Mouse (Mus musculus) kidney, adult 2 months (tissue): ENCODE data around the gene Emg1. TPM values are rescaled to one million over a fixed set of nuclear protein-coding genes. Genes with fewer than 3 reads are reported as not detected.

Experiments
- DNase-seq: peaks from one replicate; pipeline ENCODE4 v3.0.0; 2021
- H3K27ac ChIP-seq: fragments of 200-500 bp; 2 replicates; pipeline ENCODE4 v1.5.1; 2012; ENCODE audit warnings: low read depth, low read length, control low read depth, inconsistent platforms; ENCODE audit not compliant: insufficient read depth
- H3K27me3 ChIP-seq: fragments of 200-500 bp; replicated peaks from 2 replicates; pipeline ENCODE4 v1.6.1; 2012; ENCODE audit warnings: mild to moderate bottlenecking, moderate library complexity, low read length, inconsistent platforms; ENCODE audit not compliant: control insufficient read depth, insufficient read depth
- H3K36me3 ChIP-seq: fragments of 200-500 bp; 2 replicates; pipeline ENCODE4 v1.6.1; 2012; ENCODE audit warnings: mild to moderate bottlenecking, moderate library complexity, low read length, inconsistent platforms; ENCODE audit not compliant: control insufficient read depth, insufficient read depth
- H3K4me1 ChIP-seq: fragments of 200-500 bp; 2 replicates; pipeline ENCODE4 v1.6.1; 2011; ENCODE audit warnings: low read length; ENCODE audit not compliant: control insufficient read depth, insufficient read depth
- H3K4me3 ChIP-seq: fragments of 200-500 bp; 2 replicates; pipeline ENCODE4 v1.5.1; 2011; ENCODE audit warnings: mild to moderate bottlenecking, low read depth, low read length, control low read depth; ENCODE audit not compliant: insufficient read depth
- CTCF ChIP-seq: fragments of 200-500 bp; conservative IDR thresholded peaks from 2 replicates; pipeline ENCODE4 v1.5.1; 2011; ENCODE audit warnings: low read depth, mild to moderate bottlenecking, control low read depth, low read length, moderate library complexity, mixed read lengths; ENCODE audit not compliant: insufficient read depth, insufficient read length
- POLR2A ChIP-seq: fragments of 200-500 bp; IDR thresholded peaks from one replicate; pipeline ENCODE4 v1.6.1; 2011; ENCODE audit warnings: low read depth, low read length, control low read depth
- WGBS: fragments of 180-500 bp; shearing (Covaris S2); methylation state at CpG from one replicate; pipeline ENCODE4 v1.1.7; 2018; 5-methylcytosine and 5-hydroxymethylcytosine counted together
- polyA plus RNA-seq: library from polyadenylated mRNA; depleted of rRNA; stranded (reverse); fragments of >200 nt; gene quantifications from 2 replicates; pipeline ENCODE4 v1.2.3, GENCODE M21; 2012

Gene Emg1
- polyA plus RNA-seq, 1 experiment, result 67.4 TPM

DNA sequence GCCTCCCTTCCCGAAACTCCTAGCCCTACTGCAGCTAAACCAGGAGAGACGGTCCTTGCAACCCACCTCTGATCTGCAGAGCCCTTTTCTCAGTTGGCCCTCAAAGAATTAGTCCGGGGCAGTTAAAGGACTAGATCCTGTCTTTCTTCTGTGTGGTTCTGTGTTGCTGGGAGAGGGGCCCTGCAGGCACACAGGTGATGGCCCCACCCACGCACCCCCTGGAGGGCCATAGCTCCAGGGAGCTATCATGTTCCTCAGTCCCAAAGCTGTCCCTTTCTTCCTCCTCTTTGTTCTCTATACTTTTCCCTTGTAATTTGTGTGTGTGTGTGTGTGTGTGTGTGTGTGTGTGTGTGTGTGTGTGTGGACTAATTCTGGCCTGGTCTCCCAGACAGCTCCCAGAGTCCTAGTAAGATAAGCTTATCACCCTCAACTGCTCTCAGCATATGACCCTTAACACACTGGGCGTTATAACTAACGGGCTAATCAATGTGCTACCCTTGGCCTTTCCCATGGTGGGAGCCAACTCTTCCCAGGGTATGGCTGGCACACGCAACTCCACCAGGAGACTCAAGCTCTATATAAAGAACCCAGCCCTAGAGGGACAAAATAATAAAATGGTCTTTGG, 7.5 kb upstream of the Emg1 start:
- no peak for TF ChIP-seq CTCF
- no peak for TF ChIP-seq POLR2A
- Histone ChIP-seq H3K4me1 (no peaks in the 10 kb centered on the region), H3K27me3 (no peaks in the 10 kb centered on the region), H3K4me3 (peak overlapping the region; percentile 56), H3K36me3 (peaks cover 1% of the 10 kb centered on the region; the same call in 1 of the 2 replicates), H3K27ac (peak overlapping the region; percentile 49)
- no peak for DNase-seq
- 69% methylated on average over 7 of the region's 7 CpGs for WGBS

GRCm38 (mm10) chr6:124718703-124719102, 6.7 kb upstream of the Emg1 start:
- Histone ChIP-seq H3K27me3 (no peaks in the 10 kb centered on the region), H3K36me3 (peaks cover 1% of the 10 kb centered on the region; the same call in 1 of the 2 replicates), H3K4me1 (peaks cover 3% of the 10 kb centered on the region; the same call in 1 of the 2 replicates), H3K4me3 (peak overlapping the region; percentile 56), H3K27ac (peak overlapping the region; percentile 58)
- DNase-seq, result peak; percentile 68
- 54% methylated on average over 16 of the region's 16 CpGs for WGBS
- TF ChIP-seq CTCF (no peak), POLR2A (no peak)

GRCm38 (mm10) chr6:124717968-124718367, 6.0 kb upstream of the Emg1 start:
- TF ChIP-seq CTCF, result no peak
- TF ChIP-seq POLR2A, result no peak
- Histone ChIP-seq H3K4me3 (peak overlapping the region; percentile 56), H3K36me3 (peaks cover 1% of the 10 kb centered on the region; the same call in 1 of the 2 replicates), H3K27me3 (no peaks in the 10 kb centered on the region), H3K4me1 (peaks cover 9% of the 10 kb centered on the region; the same call in 1 of the 2 replicates), H3K27ac (peak overlapping the region; percentile 58; the same call in 1 of the 2 replicates)
- WGBS, result 74% methylated on average over 13 of the region's 13 CpGs
- no peak for DNase-seq

DNA sequence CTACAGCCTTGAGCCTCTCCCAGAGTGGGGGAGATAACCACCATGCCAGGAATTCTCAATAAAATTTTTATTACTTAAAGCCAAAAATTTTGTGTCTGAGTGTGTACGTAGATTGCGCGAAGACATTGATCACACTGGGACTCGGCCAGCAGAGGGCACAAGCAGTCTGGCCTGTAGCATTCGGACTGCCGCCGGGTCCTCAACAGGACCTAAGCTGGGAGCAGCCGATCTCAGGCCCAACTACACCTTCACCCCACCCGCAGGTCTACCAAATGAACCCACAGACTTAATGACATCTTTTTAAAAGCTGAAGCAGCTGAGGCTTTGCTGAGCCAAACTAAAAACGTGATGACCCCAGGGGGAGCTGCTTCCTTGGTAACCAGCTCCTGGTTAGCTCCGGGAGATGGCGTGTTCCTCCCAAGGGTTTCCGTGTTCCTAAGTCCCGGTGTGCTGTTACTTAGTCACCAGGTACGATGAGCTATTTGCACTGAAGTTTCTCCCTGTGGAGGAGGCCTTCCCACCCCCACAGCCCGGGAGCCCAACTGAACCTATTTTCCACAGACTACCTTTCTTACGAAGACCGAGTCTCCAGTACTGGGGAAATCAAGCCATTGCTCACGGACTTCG, 5.0 kb upstream of the Emg1 start:
- no peak for TF ChIP-seq POLR2A
- peak; percentile 77 for TF ChIP-seq CTCF
- H3K4me3 ChIP-seq, result no peak overlapping the region
- peak; percentile 63 for DNase-seq
- peaks cover 1% of the 10 kb centered on the region; the same call in 1 of the 2 replicates for H3K36me3 ChIP-seq
- H3K4me1 ChIP-seq, result peaks cover 9% of the 10 kb centered on the region; the same call in 1 of the 2 replicates
- 55% methylated on average over 20 of the region's 20 CpGs for WGBS
- no peaks in the 10 kb centered on the region for H3K27me3 ChIP-seq
- H3K27ac ChIP-seq, result no peak overlapping the region

GRCm38 (mm10) chr6:124712918-124713317, 940 bp upstream of the Emg1 start:
- WGBS, result 3% methylated on average over 11 of the region's 11 CpGs
- Histone ChIP-seq H3K4me1 (peaks cover 17% of the 10 kb centered on the region; the same call in 1 of the 2 replicates), H3K36me3 (peaks cover 1% of the 10 kb centered on the region; the same call in 1 of the 2 replicates), H3K4me3 (peak overlapping the region; percentile 82), H3K27ac (peak overlapping the region; percentile 86), H3K27me3 (no peaks in the 10 kb centered on the region)
- DNase-seq, result no peak
- TF ChIP-seq POLR2A, result no peak

DNA sequence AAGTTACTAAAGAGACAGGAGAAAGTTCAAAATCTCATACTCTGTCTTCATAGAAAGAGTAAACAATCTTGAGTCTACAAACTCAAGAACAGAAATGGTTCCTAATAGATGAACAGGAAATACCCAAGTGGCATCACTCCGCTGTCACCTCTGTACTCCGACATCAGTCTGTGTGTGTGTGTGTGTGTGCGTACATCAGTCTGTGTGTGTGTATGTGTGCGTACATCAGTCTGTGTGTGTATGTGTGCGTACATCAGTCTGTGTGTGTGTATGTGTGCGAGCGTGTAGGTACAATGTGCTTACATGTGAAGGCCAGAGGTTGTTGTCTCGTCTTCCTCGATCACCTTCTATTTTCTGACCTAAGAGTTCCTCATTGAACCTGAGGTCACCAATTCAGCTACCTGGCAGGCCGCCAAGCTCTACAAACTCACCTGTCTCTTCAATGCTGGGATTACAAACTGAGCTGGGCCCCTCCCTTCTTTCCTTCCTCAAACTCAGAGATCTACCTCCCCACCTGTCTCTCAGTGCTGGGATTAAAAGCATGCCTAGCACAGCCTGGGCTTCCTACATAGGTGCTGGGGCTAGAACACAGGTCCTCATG, 3.6 kb downstream of the Emg1 start:
- peaks cover 5% of the 10 kb centered on the region for H3K36me3 ChIP-seq
- DNase-seq, result no peak
- no peak overlapping the region for H3K27ac ChIP-seq
- peaks cover 12% of the 10 kb centered on the region; the same call in 1 of the 2 replicates for H3K4me1 ChIP-seq
- no peaks in the 10 kb centered on the region for H3K27me3 ChIP-seq
- 75% methylated on average over 10 of the region's 10 CpGs for WGBS
- TF ChIP-seq CTCF, result no peak
- no peak overlapping the region for H3K4me3 ChIP-seq

DNA sequence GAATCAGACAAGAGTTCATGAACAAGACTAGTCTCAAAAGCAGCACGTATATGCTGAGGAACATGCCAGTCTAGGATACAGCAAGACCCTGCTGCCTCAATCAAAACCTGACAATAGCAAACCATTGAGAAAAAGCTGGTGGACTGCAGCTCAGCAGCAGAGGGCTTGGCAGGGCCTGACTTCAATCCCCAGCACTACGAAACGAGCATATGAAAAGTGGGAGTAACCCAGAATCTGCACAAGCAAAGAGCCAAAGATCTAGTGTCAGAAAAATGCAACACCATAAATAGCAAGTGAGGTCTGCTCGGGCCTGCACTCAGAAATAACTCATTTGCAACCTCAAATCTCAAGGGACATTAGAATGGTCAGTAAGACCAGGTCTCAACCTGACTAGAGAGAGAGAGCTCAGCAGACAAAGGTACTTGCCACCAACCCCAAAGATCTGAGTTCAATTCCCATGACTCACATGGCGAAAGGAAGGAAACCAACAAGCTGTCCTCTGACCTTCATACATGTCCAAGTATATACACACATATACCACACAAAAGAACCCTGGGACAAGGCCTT, 5.8 kb downstream of the Emg1 start:
- no peak for DNase-seq
- H3K27me3 ChIP-seq, result no peaks in the 10 kb centered on the region
- no peak overlapping the region for H3K27ac ChIP-seq
- peaks cover 5% of the 10 kb centered on the region for H3K36me3 ChIP-seq
- TF ChIP-seq POLR2A, result no peak
- no peak for TF ChIP-seq CTCF
- WGBS, result 58% methylated on average over 5 of the region's 5 CpGs
- no peak overlapping the region for H3K4me3 ChIP-seq
- H3K4me1 ChIP-seq, result peaks cover 8% of the 10 kb centered on the region; the same call in 1 of the 2 replicates
